Mouse (Mus musculus): ENCODE results near the gene Calhm3. TPM values are rescaled to one million over a fixed set of nuclear protein-coding genes. Genes with fewer than 3 reads are reported as not detected.

Gene Calhm3
- polyA plus RNA-seq, 1 experiment from 2014 or later: not detected

DNA sequence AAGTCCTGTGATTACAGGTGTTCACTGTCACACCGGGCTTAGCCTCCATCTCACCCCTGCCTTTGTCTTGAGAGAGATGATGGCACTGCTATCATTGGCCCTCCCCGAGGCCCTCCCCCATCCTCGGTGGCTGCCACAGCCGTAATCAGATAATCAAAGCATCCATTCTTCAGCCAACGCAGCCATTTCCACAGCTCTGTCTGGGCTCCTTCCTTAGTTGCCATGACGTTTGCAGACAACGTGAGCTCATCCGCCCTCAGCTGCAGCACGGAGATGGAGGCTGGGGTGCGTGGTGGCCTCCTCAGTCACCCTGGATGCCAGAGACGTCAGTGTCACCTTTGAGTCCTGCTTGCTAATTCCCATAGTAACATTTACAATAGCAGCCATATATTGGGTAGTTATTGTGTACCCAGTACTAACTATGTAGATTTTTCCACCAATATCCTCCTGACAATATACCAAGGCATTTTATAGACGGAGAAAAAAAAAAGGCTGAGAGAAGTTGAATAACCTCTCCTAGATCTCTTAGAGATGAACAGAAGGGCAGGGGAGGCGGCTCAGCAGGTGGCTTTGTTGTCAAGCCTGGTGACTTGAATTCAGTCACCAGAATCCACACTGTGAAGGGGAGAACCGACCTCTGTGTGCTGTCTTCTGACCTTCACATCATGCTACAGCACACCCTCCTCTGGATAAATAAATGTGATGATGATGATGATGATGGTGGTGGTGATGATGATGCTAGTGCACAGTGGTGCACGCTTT, 29.1 kb upstream of the Calhm3 start:
- no peak overlapping the region for H3K9ac ChIP-seq (ENCODE audit: low read depth, low read length)
- no peaks in the 10 kb centered on the region for H3K27me3 ChIP-seq (ENCODE audit: control insufficient read depth, insufficient read depth, low read length)
- ATAC-seq (ENCODE audit: low FRiP score) (no peak), DNase-seq (ENCODE audit: low spot score) (no peak)
- WGBS: 50% methylated on average over 15 of the region's 15 CpGs
- H3K4me2 ChIP-seq (replicated peaks; ENCODE audit: low read depth, low read length): no peak overlapping the region
- H3K36me3 ChIP-seq (ENCODE audit: control insufficient read depth, insufficient read depth, low read length): no peaks in the 10 kb centered on the region
- H3K9me3 ChIP-seq (ENCODE audit: control insufficient read depth, low read length): no peaks in the 10 kb centered on the region
- 0 out of 2 replicates have a peak, but pooled peaks cover 2% of the 10 kb centered on the region for H3K4me1 ChIP-seq (replicated peaks; ENCODE audit: control insufficient read depth, insufficient read depth, low read length)
- no peak overlapping the region for H3K27ac ChIP-seq (ENCODE audit: low read depth, low read length)
- H3K4me3 ChIP-seq (ENCODE audit: low read depth, low read length): no peak overlapping the region

DNA sequence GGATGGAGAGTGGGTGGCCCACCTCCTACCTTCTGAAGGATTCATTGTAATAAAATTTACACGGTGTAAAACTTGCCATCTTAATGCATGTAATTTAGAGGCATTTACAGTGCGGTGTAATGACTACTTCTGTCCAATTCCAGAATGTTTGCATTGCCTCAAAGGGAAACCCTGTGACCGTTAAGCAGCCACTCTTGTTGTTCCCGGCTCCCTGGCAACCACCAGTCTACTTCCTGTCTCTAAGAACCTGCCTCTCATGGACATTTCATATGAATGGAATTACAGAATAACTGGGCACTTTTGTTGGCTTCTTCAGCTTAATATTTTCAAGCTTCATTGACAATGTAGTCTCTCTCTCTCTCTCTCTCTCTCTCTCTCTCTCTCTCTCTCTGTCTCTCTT, 27.2 kb upstream of the Calhm3 start:
- Histone ChIP-seq H3K4me2 (replicated peaks; ENCODE audit: low read depth, low read length) (no peak overlapping the region), H3K9me3 (ENCODE audit: control insufficient read depth, low read length) (no peaks in the 10 kb centered on the region), H3K9ac (ENCODE audit: low read depth, low read length) (no peak overlapping the region), H3K36me3 (ENCODE audit: control insufficient read depth, insufficient read depth, low read length) (no peaks in the 10 kb centered on the region), H3K4me1 (replicated peaks; ENCODE audit: control insufficient read depth, insufficient read depth, low read length) (peaks cover 5% of the 10 kb centered on the region; the same call in 1 of the 2 replicates), H3K27me3 (ENCODE audit: control insufficient read depth, insufficient read depth, low read length) (peaks cover 10% of the 10 kb centered on the region), H3K27ac (ENCODE audit: low read depth, low read length) (no peak overlapping the region), H3K4me3 (ENCODE audit: low read depth, low read length) (no peak overlapping the region)
- WGBS: 77% methylated on average over 4 of the region's 4 CpGs
- DNase-seq (ENCODE audit: low spot score) (no peak), ATAC-seq (ENCODE audit: low FRiP score) (no peak)

DNA sequence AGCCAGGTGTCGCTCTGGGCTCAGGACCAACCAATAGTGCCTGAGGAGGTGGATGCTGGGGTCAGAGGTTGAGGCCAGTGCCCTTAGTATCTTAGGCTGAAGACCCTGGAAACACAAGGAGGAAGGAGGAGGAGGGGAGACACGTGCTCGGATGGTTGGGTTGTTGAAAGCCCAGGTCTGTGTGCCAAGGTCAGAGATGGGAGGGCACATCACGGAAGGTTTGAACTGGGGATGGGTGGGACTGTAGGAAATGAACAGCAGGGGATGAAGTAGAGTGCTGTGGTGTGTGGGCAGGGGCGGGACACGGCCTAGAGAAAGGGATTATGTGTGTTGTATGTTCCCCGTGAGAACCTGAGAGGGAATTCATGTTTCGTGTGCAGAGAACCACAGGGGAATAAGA, 26.7 kb upstream of the Calhm3 start:
- no peaks in the 10 kb centered on the region for H3K9me3 ChIP-seq (ENCODE audit: control insufficient read depth, low read length)
- ATAC-seq (ENCODE audit: low FRiP score) (no peak), DNase-seq (ENCODE audit: low spot score) (no peak)
- 73% methylated on average over 8 of the region's 8 CpGs for WGBS
- H3K27ac ChIP-seq (ENCODE audit: low read depth, low read length): no peak overlapping the region
- no peak overlapping the region for H3K4me3 ChIP-seq (ENCODE audit: low read depth, low read length)
- H3K9ac ChIP-seq (ENCODE audit: low read depth, low read length): no peak overlapping the region
- H3K4me2 ChIP-seq (replicated peaks; ENCODE audit: low read depth, low read length): no peak overlapping the region
- H3K36me3 ChIP-seq (ENCODE audit: control insufficient read depth, insufficient read depth, low read length): no peaks in the 10 kb centered on the region
- peaks cover 16% of the 10 kb centered on the region for H3K27me3 ChIP-seq (ENCODE audit: control insufficient read depth, insufficient read depth, low read length)
- H3K4me1 ChIP-seq (replicated peaks; ENCODE audit: control insufficient read depth, insufficient read depth, low read length): peaks cover 10% of the 10 kb centered on the region; the same call in 1 of the 2 replicates

GRCm38 (mm10) chr19:47180011-47180410, 22.4 kb upstream of the Calhm3 start:
- Histone ChIP-seq H3K4me1 (replicated peaks; ENCODE audit: control insufficient read depth, insufficient read depth, low read length) (peaks cover 8% of the 10 kb centered on the region; the same call in 1 of the 2 replicates), H3K9ac (ENCODE audit: low read depth, low read length) (no peak overlapping the region), H3K27me3 (ENCODE audit: control insufficient read depth, insufficient read depth, low read length) (peaks cover 31% of the 10 kb centered on the region), H3K9me3 (ENCODE audit: control insufficient read depth, low read length) (no peaks in the 10 kb centered on the region), H3K4me2 (replicated peaks; ENCODE audit: low read depth, low read length) (peak overlapping the region; percentile 98; the same call in 1 of the 2 replicates), H3K27ac (ENCODE audit: low read depth, low read length) (no peak overlapping the region), H3K36me3 (ENCODE audit: control insufficient read depth, insufficient read depth, low read length) (no peaks in the 10 kb centered on the region), H3K4me3 (ENCODE audit: low read depth, low read length) (no peak overlapping the region)
- WGBS: 17% methylated on average over 8 of the region's 8 CpGs
- ATAC-seq (ENCODE audit: low FRiP score) (no peak), DNase-seq (ENCODE audit: low spot score) (no peak)

DNA sequence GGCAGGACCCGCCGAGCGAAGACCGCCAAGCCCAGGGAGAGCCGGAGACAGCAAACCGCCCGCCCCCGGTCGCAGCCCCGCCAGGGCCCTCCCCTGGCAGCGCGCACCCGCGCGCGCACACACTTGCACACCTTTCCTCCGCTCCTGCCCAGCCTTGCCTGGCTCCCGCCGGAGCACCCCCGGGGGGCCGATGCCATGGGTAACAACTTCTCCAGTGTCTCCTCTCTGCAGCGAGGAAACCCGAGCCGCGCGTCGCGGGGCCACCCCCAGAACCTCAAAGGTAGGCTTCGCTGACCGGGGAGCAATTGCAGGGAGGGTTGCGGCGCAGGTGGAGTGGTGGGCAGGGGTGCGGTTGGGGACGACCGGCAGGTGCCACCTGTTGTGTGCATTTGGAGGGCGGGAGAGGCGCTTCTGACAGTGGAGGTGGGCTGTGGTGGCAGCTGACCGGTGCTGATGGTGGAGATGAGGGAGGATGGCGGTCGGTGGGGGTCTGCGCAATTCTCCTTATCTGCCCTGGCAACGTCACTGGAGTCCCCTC, 21.8 kb upstream of the Calhm3 start:
- peak; percentile 24; the same call in 1 of the 2 replicates for ATAC-seq (ENCODE audit: low FRiP score)

GRCm38 (mm10) chr19:47178431-47179271, 21.1 kb upstream of the Calhm3 start, which contains the start of gene Neurl1a:
TSS of gene Neurl1a (plus strand) at chr19:47178820.
- H3K27me3 ChIP-seq (ENCODE audit: control insufficient read depth, insufficient read depth, low read length): peaks cover 31% of the 10 kb centered on the region
- H3K27ac ChIP-seq (ENCODE audit: low read depth, low read length): 0 out of 2 replicates have a peak within 1 kb of the TSS, but pooled peaks have one; percentile 24
- WGBS: under 1% methylated on average over 91 of the region's 98 CpGs

More for the DNA sequence above, 21.8 kb upstream of the Calhm3 start:
- Histone ChIP-seq H3K9me3 (ENCODE audit: control insufficient read depth, low read length) (no peaks in the 10 kb centered on the region), H3K27ac (ENCODE audit: low read depth, low read length) (0 out of 2 replicates have a peak overlapping the region, but pooled peaks have one; percentile 24), H3K36me3 (ENCODE audit: control insufficient read depth, insufficient read depth, low read length) (no peaks in the 10 kb centered on the region), H3K4me2 (replicated peaks; ENCODE audit: low read depth, low read length) (peak overlapping the region; percentile 98), H3K4me1 (replicated peaks; ENCODE audit: control insufficient read depth, insufficient read depth, low read length) (peaks cover 8% of the 10 kb centered on the region; the same call in 1 of the 2 replicates), H3K4me3 (ENCODE audit: low read depth, low read length) (peak overlapping the region; percentile 71), H3K27me3 (ENCODE audit: control insufficient read depth, insufficient read depth, low read length) (peaks cover 31% of the 10 kb centered on the region), H3K9ac (ENCODE audit: low read depth, low read length) (peak overlapping the region; percentile 68)
- under 1% methylated on average over 37 of the region's 42 CpGs for WGBS
- DNase-seq (ENCODE audit: low spot score): peak; percentile 50

GRCm38 (mm10) chr19:47178001-47178400, 20.4 kb upstream of the Calhm3 start:
- H3K9me3 ChIP-seq (ENCODE audit: control insufficient read depth, low read length): no peaks in the 10 kb centered on the region
- no peak overlapping the region for H3K9ac ChIP-seq (ENCODE audit: low read depth, low read length)
- H3K4me3 ChIP-seq (ENCODE audit: low read depth, low read length): peak overlapping the region; percentile 71; the same call in 1 of the 2 replicates
- 0 out of 2 replicates have a peak overlapping the region, but pooled peaks have one; percentile 98 for H3K4me2 ChIP-seq (replicated peaks; ENCODE audit: low read depth, low read length)
- ATAC-seq (ENCODE audit: low FRiP score) (no peak), DNase-seq (ENCODE audit: low spot score) (peak; percentile 40)
- H3K36me3 ChIP-seq (ENCODE audit: control insufficient read depth, insufficient read depth, low read length): no peaks in the 10 kb centered on the region
- no peak overlapping the region for H3K27ac ChIP-seq (ENCODE audit: low read depth, low read length)
- H3K4me1 ChIP-seq (replicated peaks; ENCODE audit: control insufficient read depth, insufficient read depth, low read length): peaks cover 8% of the 10 kb centered on the region; the same call in 1 of the 2 replicates
- peaks cover 31% of the 10 kb centered on the region for H3K27me3 ChIP-seq (ENCODE audit: control insufficient read depth, insufficient read depth, low read length)
- 22% methylated on average over 10 of the region's 10 CpGs for WGBS

More at GRCm38 (mm10) chr19:47178431-47179271, 21.1 kb upstream of the Calhm3 start, which contains the start of gene Neurl1a:
- ATAC-seq (ENCODE audit: low FRiP score): peak; percentile 62
- Histone ChIP-seq H3K4me3 (ENCODE audit: low read depth, low read length) (peak within 1 kb of the TSS; percentile 71), H3K36me3 (ENCODE audit: control insufficient read depth, insufficient read depth, low read length) (no peaks in the 10 kb centered on the region), H3K4me1 (replicated peaks; ENCODE audit: control insufficient read depth, insufficient read depth, low read length) (peaks cover 8% of the 10 kb centered on the region; the same call in 1 of the 2 replicates), H3K9ac (ENCODE audit: low read depth, low read length) (peak within 1 kb of the TSS; percentile 68), H3K4me2 (replicated peaks; ENCODE audit: low read depth, low read length) (peak within 1 kb of the TSS; percentile 98), H3K9me3 (ENCODE audit: control insufficient read depth, low read length) (no peaks in the 10 kb centered on the region)
- DNase-seq (ENCODE audit: low spot score): peak; percentile 78

DNA sequence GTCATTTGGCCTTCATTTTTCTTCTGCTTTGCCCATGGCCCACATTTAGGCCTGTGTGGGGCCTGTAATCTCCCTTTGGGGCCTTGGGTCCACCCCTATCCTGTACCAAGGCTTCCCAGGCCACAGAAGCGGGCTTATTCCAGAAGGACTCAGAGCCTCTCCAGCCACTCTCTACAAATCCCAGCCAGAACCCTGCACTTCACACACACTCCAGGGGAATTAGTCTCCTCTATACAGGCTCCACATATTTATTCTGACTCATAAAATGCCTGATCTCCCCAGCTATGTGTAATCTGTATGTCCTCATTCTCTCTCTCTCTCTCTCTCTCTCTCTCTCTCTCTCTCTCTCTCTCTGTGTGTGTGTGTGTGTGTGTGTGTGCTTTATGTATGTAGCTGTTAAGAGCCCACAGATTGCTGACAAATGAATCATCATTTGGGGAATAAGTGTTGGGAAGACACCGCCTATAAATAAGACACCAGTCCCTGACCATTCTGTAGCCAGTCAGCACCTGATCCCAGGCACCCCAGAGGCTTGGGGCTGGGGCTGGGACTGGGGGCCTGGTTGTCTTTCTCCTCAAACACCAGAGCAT, 19.4 kb upstream of the Calhm3 start:
- 84% methylated on average over 2 of the region's 2 CpGs for WGBS
- DNase-seq (ENCODE audit: low spot score): no peak
- H3K4me2 ChIP-seq (replicated peaks; ENCODE audit: low read depth, low read length): no peak overlapping the region
- no peak overlapping the region for H3K4me3 ChIP-seq (ENCODE audit: low read depth, low read length)
- no peak overlapping the region for H3K9ac ChIP-seq (ENCODE audit: low read depth, low read length)
- H3K27ac ChIP-seq (ENCODE audit: low read depth, low read length): no peak overlapping the region
- peaks cover 8% of the 10 kb centered on the region; the same call in 1 of the 2 replicates for H3K4me1 ChIP-seq (replicated peaks; ENCODE audit: control insufficient read depth, insufficient read depth, low read length)
- ATAC-seq (ENCODE audit: low FRiP score): no peak
- peaks cover 31% of the 10 kb centered on the region for H3K27me3 ChIP-seq (ENCODE audit: control insufficient read depth, insufficient read depth, low read length)
- H3K36me3 ChIP-seq (ENCODE audit: control insufficient read depth, insufficient read depth, low read length): no peaks in the 10 kb centered on the region
- no peaks in the 10 kb centered on the region for H3K9me3 ChIP-seq (ENCODE audit: control insufficient read depth, low read length)

Data from hindbrain, embryonic 11.5 days (tissue).